Mouse (Mus musculus): ENCODE results near the gene Upk3b. TPM values are rescaled to one million over a fixed set of nuclear protein-coding genes. Genes with fewer than 3 reads are reported as not detected.

Upk3b gene
- polyA plus RNA-seq, 1 experiment from 2014 or later = not detected

DNA sequence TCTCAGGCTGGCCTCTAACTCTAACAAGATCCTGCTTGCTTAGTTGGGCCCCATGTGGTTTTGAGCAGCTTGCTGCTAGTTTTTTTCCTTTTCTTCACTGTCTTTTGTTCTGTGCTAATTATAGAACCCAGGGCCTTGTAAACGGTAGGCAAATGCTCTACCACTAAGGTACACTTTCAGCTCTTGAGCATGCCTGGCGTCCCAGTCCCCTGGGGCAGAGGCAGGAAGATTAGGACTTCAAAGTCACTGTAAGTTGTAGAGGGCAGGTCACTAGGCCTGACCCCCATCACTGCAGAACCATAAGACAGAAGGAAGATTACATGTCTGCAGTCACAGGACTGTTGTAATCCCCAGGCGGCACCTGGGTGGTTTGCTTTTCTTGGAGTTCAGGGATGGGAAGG is 35.5 kb upstream of the Upk3b start:
- Histone ChIP-seq H3K4me3 (replicated peaks; ENCODE audit: low read depth, low read length) (no peak overlapping the region), H3K4me1 (ENCODE audit: control insufficient read depth, insufficient read depth, low read length) (no peaks in the 10 kb centered on the region), H3K27ac (replicated peaks; ENCODE audit: low read depth, low read length) (no peak overlapping the region), H3K9ac (replicated peaks; ENCODE audit: low read length) (no peak overlapping the region), H3K9me3 (ENCODE audit: control insufficient read depth, low read length) (no peaks in the 10 kb centered on the region), H3K4me2 (ENCODE audit: low read length) (no peak overlapping the region), H3K36me3 (ENCODE audit: control insufficient read depth, insufficient read depth, low read length) (peaks cover 23% of the 10 kb centered on the region), H3K27me3 (ENCODE audit: control insufficient read depth, insufficient read depth, low read length) (no peaks in the 10 kb centered on the region)
- no peak for ATAC-seq (ENCODE audit: low FRiP score, low TSS enrichment)
- DNase-seq = no peak
- WGBS = 44% methylated on average over 3 of the region's 3 CpGs

- WGBS = 85% methylated on average over 4 of the region's 4 CpGs
- H3K27me3 ChIP-seq (ENCODE audit: control insufficient read depth, insufficient read depth, low read length) = no peaks in the 10 kb centered on the region
- no peaks in the 10 kb centered on the region for H3K4me1 ChIP-seq (ENCODE audit: control insufficient read depth, insufficient read depth, low read length)
- DNase-seq = no peak
- no peaks in the 10 kb centered on the region for H3K9me3 ChIP-seq (ENCODE audit: control insufficient read depth, low read length)
- ATAC-seq (ENCODE audit: low FRiP score, low TSS enrichment) = no peak
- H3K9ac ChIP-seq (replicated peaks; ENCODE audit: low read length) = no peak overlapping the region
- no peak overlapping the region for H3K27ac ChIP-seq (replicated peaks; ENCODE audit: low read depth, low read length)
- peaks cover 5% of the 10 kb centered on the region; the same call in 1 of the 2 replicates for H3K36me3 ChIP-seq (ENCODE audit: control insufficient read depth, insufficient read depth, low read length)
- H3K4me3 ChIP-seq (replicated peaks; ENCODE audit: low read depth, low read length) = no peak overlapping the region
- no peak overlapping the region for H3K4me2 ChIP-seq (ENCODE audit: low read length)
Observed at GRCm38 (mm10) chr5:136004537-136004936, 33.8 kb upstream of the Upk3b start.

DNA sequence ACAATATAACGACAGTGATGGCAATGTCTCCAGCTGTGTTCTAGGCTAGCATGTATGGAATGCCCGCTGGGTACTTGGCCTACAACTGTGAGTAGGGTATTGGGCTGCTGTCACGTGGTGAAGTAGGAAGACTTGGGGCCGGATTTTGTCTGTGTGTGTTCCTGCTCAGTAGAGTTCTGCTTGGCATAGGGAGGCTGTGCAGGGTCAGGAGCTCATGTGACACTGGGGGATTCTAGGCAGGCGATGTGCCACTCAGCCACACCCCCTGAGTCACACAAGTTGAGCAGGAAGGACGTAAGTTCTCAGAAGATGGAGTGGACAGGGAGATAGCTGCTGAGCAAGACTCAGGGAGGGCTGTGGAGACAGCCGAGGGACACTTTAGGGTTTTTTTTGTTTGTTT is 30.6 kb upstream of the Upk3b start:
- no peak overlapping the region for H3K4me3 ChIP-seq (replicated peaks; ENCODE audit: low read depth, low read length)
- H3K36me3 ChIP-seq (ENCODE audit: control insufficient read depth, insufficient read depth, low read length) = peaks cover 28% of the 10 kb centered on the region
- H3K9ac ChIP-seq (replicated peaks; ENCODE audit: low read length) = no peak overlapping the region
- H3K9me3 ChIP-seq (ENCODE audit: control insufficient read depth, low read length) = no peaks in the 10 kb centered on the region
- WGBS = 84% methylated on average over 7 of the region's 7 CpGs
- H3K27ac ChIP-seq (replicated peaks; ENCODE audit: low read depth, low read length) = no peak overlapping the region
- no peaks in the 10 kb centered on the region for H3K4me1 ChIP-seq (ENCODE audit: control insufficient read depth, insufficient read depth, low read length)
- no peaks in the 10 kb centered on the region for H3K27me3 ChIP-seq (ENCODE audit: control insufficient read depth, insufficient read depth, low read length)
- DNase-seq (no peak), ATAC-seq (ENCODE audit: low FRiP score, low TSS enrichment) (no peak)
- no peak overlapping the region for H3K4me2 ChIP-seq (ENCODE audit: low read length)

- Histone ChIP-seq H3K27ac (replicated peaks; ENCODE audit: low read depth, low read length) (no peak overlapping the region), H3K9me3 (ENCODE audit: control insufficient read depth, low read length) (no peaks in the 10 kb centered on the region), H3K4me3 (replicated peaks; ENCODE audit: low read depth, low read length) (no peak overlapping the region), H3K27me3 (ENCODE audit: control insufficient read depth, insufficient read depth, low read length) (no peaks in the 10 kb centered on the region), H3K4me1 (ENCODE audit: control insufficient read depth, insufficient read depth, low read length) (no peaks in the 10 kb centered on the region), H3K9ac (replicated peaks; ENCODE audit: low read length) (no peak overlapping the region), H3K36me3 (ENCODE audit: control insufficient read depth, insufficient read depth, low read length) (peaks cover 53% of the 10 kb centered on the region), H3K4me2 (ENCODE audit: low read length) (no peak overlapping the region)
- 84% methylated on average over 10 of the region's 10 CpGs for WGBS
- DNase-seq (no peak), ATAC-seq (ENCODE audit: low FRiP score, low TSS enrichment) (no peak)
Observed at GRCm38 (mm10) chr5:136014877-136015276, 23.4 kb upstream of the Upk3b start.

DNA sequence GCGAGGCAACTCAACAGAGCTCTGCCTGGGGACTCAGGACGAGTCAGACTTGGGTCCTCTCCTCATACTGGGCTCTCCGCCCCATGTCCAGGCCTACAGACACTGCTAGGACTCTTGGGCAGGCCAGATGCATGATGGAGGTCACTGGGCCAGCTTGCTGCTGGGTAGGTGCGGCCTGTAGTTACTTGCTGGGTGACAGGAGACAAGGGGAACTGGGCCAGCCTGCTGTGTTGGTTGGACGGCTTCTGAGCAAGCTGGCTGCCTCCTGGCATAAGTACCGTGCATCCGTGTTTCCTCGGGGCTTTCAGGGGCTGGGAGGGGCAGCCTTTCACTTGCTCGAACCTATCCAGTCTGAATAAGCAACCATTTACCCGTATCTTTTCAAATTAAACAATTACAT is 22.7 kb upstream of the Upk3b start:
- no peak overlapping the region for H3K4me3 ChIP-seq (replicated peaks; ENCODE audit: low read depth, low read length)
- no peak overlapping the region for H3K9ac ChIP-seq (replicated peaks; ENCODE audit: low read length)
- H3K4me2 ChIP-seq (ENCODE audit: low read length) = no peak overlapping the region
- no peaks in the 10 kb centered on the region for H3K4me1 ChIP-seq (ENCODE audit: control insufficient read depth, insufficient read depth, low read length)
- peaks cover 49% of the 10 kb centered on the region for H3K36me3 ChIP-seq (ENCODE audit: control insufficient read depth, insufficient read depth, low read length)
- DNase-seq = no peak
- no peak overlapping the region for H3K27ac ChIP-seq (replicated peaks; ENCODE audit: low read depth, low read length)
- no peaks in the 10 kb centered on the region for H3K9me3 ChIP-seq (ENCODE audit: control insufficient read depth, low read length)
- 81% methylated on average over 10 of the region's 10 CpGs for WGBS
- no peaks in the 10 kb centered on the region for H3K27me3 ChIP-seq (ENCODE audit: control insufficient read depth, insufficient read depth, low read length)
- no peak for ATAC-seq (ENCODE audit: low FRiP score, low TSS enrichment)

GRCm38 (mm10) chr5:136016014-136016876 is 22.1 kb upstream of the Upk3b start:
- no peak overlapping the region for H3K27ac ChIP-seq (replicated peaks; ENCODE audit: low read depth, low read length)
- H3K4me2 ChIP-seq (ENCODE audit: low read length) = no peak overlapping the region
- peak; percentile 68 for DNase-seq
- peaks cover 44% of the 10 kb centered on the region for H3K36me3 ChIP-seq (ENCODE audit: control insufficient read depth, insufficient read depth, low read length)
- no peaks in the 10 kb centered on the region for H3K9me3 ChIP-seq (ENCODE audit: control insufficient read depth, low read length)
- no peaks in the 10 kb centered on the region for H3K27me3 ChIP-seq (ENCODE audit: control insufficient read depth, insufficient read depth, low read length)
- H3K9ac ChIP-seq (replicated peaks; ENCODE audit: low read length) = no peak overlapping the region
- ATAC-seq (ENCODE audit: low FRiP score, low TSS enrichment) = no peak
- no peaks in the 10 kb centered on the region for H3K4me1 ChIP-seq (ENCODE audit: control insufficient read depth, insufficient read depth, low read length)
- 76% methylated on average over 10 of the region's 10 CpGs for WGBS
- no peak overlapping the region for H3K4me3 ChIP-seq (replicated peaks; ENCODE audit: low read depth, low read length)

GRCm38 (mm10) chr5:136017262-136017661 is 21.0 kb upstream of the Upk3b start:
- Histone ChIP-seq H3K36me3 (ENCODE audit: control insufficient read depth, insufficient read depth, low read length) (peaks cover 44% of the 10 kb centered on the region), H3K27me3 (ENCODE audit: control insufficient read depth, insufficient read depth, low read length) (no peaks in the 10 kb centered on the region), H3K4me3 (replicated peaks; ENCODE audit: low read depth, low read length) (no peak overlapping the region), H3K4me2 (ENCODE audit: low read length) (no peak overlapping the region), H3K9me3 (ENCODE audit: control insufficient read depth, low read length) (no peaks in the 10 kb centered on the region), H3K27ac (replicated peaks; ENCODE audit: low read depth, low read length) (no peak overlapping the region), H3K9ac (replicated peaks; ENCODE audit: low read length) (no peak overlapping the region), H3K4me1 (ENCODE audit: control insufficient read depth, insufficient read depth, low read length) (no peaks in the 10 kb centered on the region)
- no peak for ATAC-seq (ENCODE audit: low FRiP score, low TSS enrichment)
- no peak for DNase-seq
- 80% methylated on average over 6 of the region's 6 CpGs for WGBS

DNA sequence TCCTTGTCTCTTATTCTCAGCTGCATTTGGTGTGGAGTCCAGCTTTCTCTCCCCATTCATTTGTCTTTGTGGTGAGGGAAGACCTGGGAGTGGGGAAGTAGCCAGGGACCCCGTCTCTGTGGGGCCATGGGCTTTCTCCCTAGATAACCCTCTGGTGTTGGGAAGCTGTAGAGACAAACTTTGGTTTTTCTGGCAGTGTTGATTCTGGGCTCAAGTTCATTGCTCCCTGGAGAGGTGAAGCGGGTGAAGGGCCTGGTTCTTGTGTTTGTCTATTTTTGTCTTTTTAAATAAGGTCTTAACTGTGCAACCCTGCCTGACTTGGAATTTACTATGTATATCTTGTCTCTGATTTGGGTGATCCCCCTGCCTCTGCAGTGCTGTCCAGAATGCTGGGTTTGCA is 19.6 kb upstream of the Upk3b start:
- no peak for DNase-seq
- no peaks in the 10 kb centered on the region for H3K9me3 ChIP-seq (ENCODE audit: control insufficient read depth, low read length)
- WGBS = 94% methylated on average over 2 of the region's 2 CpGs

DNA sequence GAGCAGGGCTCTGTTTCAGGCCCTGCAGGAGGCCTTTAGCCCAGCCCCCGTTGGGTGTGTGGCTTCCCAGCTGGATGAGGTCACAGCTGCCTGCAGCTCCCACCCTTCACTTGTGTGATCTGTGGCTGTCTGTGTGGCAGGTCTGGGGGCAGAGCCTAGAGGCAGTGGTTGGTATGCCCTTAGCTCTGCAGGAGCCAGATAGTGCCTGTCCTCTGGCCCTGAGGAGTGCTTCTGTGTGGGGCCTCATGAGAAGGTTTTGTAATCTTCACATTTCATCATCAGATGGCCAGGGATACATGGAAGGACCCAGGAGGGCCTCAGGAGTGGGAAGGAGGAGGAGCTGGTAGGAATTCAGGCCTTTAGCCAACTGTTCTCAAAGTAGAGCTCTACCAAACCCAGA is 18.4 kb upstream of the Upk3b start:
- WGBS = 46% methylated on average over 1 of the region's 1 CpGs
- no peak for ATAC-seq (ENCODE audit: low FRiP score, low TSS enrichment)
- Histone ChIP-seq H3K9me3 (ENCODE audit: control insufficient read depth, low read length) (no peaks in the 10 kb centered on the region), H3K4me3 (replicated peaks; ENCODE audit: low read depth, low read length) (no peak overlapping the region), H3K27me3 (ENCODE audit: control insufficient read depth, insufficient read depth, low read length) (no peaks in the 10 kb centered on the region), H3K9ac (replicated peaks; ENCODE audit: low read length) (no peak overlapping the region), H3K36me3 (ENCODE audit: control insufficient read depth, insufficient read depth, low read length) (peaks cover 28% of the 10 kb centered on the region), H3K4me1 (ENCODE audit: control insufficient read depth, insufficient read depth, low read length) (no peaks in the 10 kb centered on the region), H3K27ac (replicated peaks; ENCODE audit: low read depth, low read length) (no peak overlapping the region), H3K4me2 (ENCODE audit: low read length) (no peak overlapping the region)
- DNase-seq = no peak

More for the DNA sequence above, 19.6 kb upstream of the Upk3b start:
- Histone ChIP-seq H3K4me3 (replicated peaks; ENCODE audit: low read depth, low read length) (no peak overlapping the region), H3K36me3 (ENCODE audit: control insufficient read depth, insufficient read depth, low read length) (peaks cover 33% of the 10 kb centered on the region), H3K27me3 (ENCODE audit: control insufficient read depth, insufficient read depth, low read length) (no peaks in the 10 kb centered on the region), H3K4me1 (ENCODE audit: control insufficient read depth, insufficient read depth, low read length) (no peaks in the 10 kb centered on the region), H3K27ac (replicated peaks; ENCODE audit: low read depth, low read length) (no peak overlapping the region), H3K4me2 (ENCODE audit: low read length) (no peak overlapping the region), H3K9ac (replicated peaks; ENCODE audit: low read length) (no peak overlapping the region)
- no peak for ATAC-seq (ENCODE audit: low FRiP score, low TSS enrichment)

All from midbrain, embryonic 14.5 days (tissue).